Mouse (Mus musculus): ENCODE data around the gene M1ap.

DNA sequence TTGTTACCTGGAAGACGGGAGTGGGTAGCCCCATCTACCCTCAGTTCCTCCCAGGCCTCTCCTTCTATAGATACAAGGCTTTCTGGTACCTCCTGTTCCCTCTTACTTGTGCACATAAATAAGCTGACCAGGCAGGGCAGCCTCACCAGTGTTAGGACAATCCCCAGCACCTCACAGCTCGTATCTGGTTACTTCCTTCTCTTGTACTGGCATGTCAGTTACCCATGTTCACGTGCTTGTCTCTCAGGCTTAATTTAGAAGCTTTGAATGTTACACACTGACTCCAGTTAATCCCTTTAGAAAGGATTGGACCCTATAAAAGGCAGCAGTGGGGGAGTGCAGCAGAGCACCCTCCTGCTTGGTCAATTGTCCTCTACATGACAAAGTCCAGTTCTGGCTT lies 49.4 kb upstream of the M1ap start:
- TF ChIP-seq POLR2AphosphoS2 (IDR thresholded peaks at IDR 0.05; ENCODE audit: low read depth, low read length) = no peak
- no peak for TF ChIP-seq UBTF (IDR thresholded peaks at IDR 0.05; ENCODE audit: low read depth, low read length)
- no peak for TF ChIP-seq HCFC1 (IDR thresholded peaks at IDR 0.05; ENCODE audit: low read depth, low read length)
- no peak for TF ChIP-seq E2F4 (IDR thresholded peaks at IDR 0.05; ENCODE audit: insufficient replicate concordance, low read depth, low read length)
- TF ChIP-seq CTCF (conservative IDR thresholded peaks at IDR 0.05 in 1 of 2, IDR thresholded peaks at IDR 0.05 in 1 of 2; ENCODE audit: low read depth in 2 of 2, low read length in 2 of 2) = no peak

Measured in CH12.LX (cell line).